Mouse (Mus musculus) forebrain, embryonic 11.5 days (tissue): ENCODE results near the gene Col24a1. TPM values are rescaled to one million over a fixed set of nuclear protein-coding genes. Genes with fewer than 3 reads are reported as not detected.

Experiments
- ATAC-seq: fragments of 200-750 bp; cut with Nextera tagmentation; replicated peaks from 2 replicates; pipeline ENCODE4 v1.8.0; 2017; ENCODE audit warnings: moderate TSS enrichment; ENCODE audit not compliant: low FRiP score
- DNase-seq: peaks from one replicate; pipeline ENCODE4 v3.0.0-alpha.2; 2017; ENCODE audit warnings: low spot score
- H3K27ac ChIP-seq: fragments of 300-500 bp; sonication (generic); 2 replicates; pipeline ENCODE4 v1.5.1; 2014; ENCODE audit warnings: low read depth, low read length
- H3K27me3 ChIP-seq: fragments of 300-500 bp; sonication (generic); 2 replicates; pipeline ENCODE4 v1.6.1; 2014; ENCODE audit warnings: mild to moderate bottlenecking, low read length, mixed read lengths; ENCODE audit not compliant: control insufficient read depth, insufficient read depth
- H3K36me3 ChIP-seq: fragments of 300-500 bp; sonication (generic); 2 replicates; pipeline ENCODE4 v1.6.1; 2014; ENCODE audit warnings: mild to moderate bottlenecking, low read length, moderate library complexity, mixed read lengths; ENCODE audit not compliant: control insufficient read depth, insufficient read depth
- H3K4me1 ChIP-seq: fragments of 300-500 bp; sonication (generic); replicated peaks from 2 replicates; pipeline ENCODE4 v1.6.1; 2014; ENCODE audit warnings: low read length, mixed read lengths; ENCODE audit not compliant: control insufficient read depth, insufficient read depth
- H3K4me2 ChIP-seq: fragments of 300-500 bp; sonication (generic); 2 replicates; pipeline ENCODE4 v1.6.1; 2014; ENCODE audit warnings: low read depth, mild to moderate bottlenecking, low read length, moderate library complexity, mixed read lengths; ENCODE audit not compliant: severe bottlenecking
- H3K4me3 ChIP-seq: fragments of 300-500 bp; sonication (generic); 2 replicates; pipeline ENCODE4 v1.5.1; 2014; ENCODE audit warnings: low read depth, low read length
- H3K9ac ChIP-seq: fragments of 300-500 bp; sonication (generic); 2 replicates; pipeline ENCODE4 v1.6.1; 2014; ENCODE audit warnings: low read length
- H3K9me3 ChIP-seq: fragments of 300-500 bp; sonication (generic); 2 replicates; pipeline ENCODE4 v1.6.1; 2016; ENCODE audit warnings: low read length, mixed read lengths; ENCODE audit not compliant: control insufficient read depth
- WGBS: fragments of 180-500 bp; shearing (Covaris S2); extraction: QIAGEN DNeasy Blood & Tissue Kit; methylation state at CpG from one replicate; pipeline ENCODE4 v1.1.7; 2014; 5-methylcytosine and 5-hydroxymethylcytosine counted together
- polyA plus RNA-seq: library from polyadenylated mRNA; unstranded; fragments of >200 nt; fragmentation: Nextera tagmentation; extraction: Ambion mirVana; gene quantifications from 2 replicates; pipeline ENCODE4 v1.2.1, GENCODE M21; 2014

The Col24a1 gene
- polyA plus RNA-seq, 1 experiment from 2014 or later, result 0.61 TPM

DNA sequence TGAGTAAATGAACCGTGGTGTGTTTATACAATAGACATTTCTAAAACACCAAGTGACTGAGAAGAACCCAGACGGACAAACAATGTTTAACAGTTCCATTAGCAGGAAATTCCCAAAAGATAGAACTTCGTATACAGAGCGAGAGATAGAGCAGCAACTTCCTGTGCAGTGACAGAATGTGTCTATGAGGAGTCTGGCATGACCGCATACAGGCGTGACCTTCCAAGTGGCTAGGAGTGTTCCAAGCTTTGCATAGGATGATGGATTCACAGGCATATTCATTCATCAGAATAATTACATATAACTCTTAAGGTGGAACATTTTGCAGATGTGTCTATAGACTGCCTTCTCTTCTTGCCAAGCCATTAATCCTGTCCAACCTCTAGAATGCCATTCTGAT is 18.1 kb upstream of the Col24a1 start:
- 92% methylated on average over 6 of the region's 6 CpGs for WGBS
- Histone ChIP-seq H3K4me3 (no peak overlapping the region), H3K27me3 (no peaks in the 10 kb centered on the region), H3K9me3 (no peaks in the 10 kb centered on the region), H3K36me3 (no peaks in the 10 kb centered on the region), H3K4me1 (no peaks in the 10 kb centered on the region), H3K4me2 (no peak overlapping the region), H3K27ac (no peak overlapping the region), H3K9ac (no peak overlapping the region)
- ATAC-seq (no peak), DNase-seq (no peak)

DNA sequence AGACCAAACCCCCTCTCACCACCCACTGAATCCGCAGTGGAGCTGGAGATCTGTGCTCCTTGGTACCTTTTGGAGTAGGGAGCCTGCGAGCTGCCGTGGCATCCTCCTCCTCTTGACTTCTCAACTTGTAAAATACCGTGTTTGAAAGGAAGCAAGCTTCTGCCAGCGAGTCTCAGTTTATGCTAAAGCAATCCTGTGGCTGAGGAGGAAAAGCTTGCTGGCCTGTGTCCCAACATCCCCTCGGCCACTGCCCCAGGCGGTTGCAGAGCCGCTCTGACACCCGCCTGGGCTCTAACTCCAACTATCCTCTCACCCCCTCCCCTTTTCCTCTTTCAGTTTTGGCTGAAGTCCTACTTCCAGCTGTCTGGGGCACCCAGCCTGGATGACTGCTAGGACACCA is 935 bp downstream of the Col24a1 start:
- Histone ChIP-seq H3K36me3 (no peaks in the 10 kb centered on the region), H3K4me2 (peak overlapping the region; percentile 76), H3K4me3 (peak overlapping the region; percentile 31), H3K4me1 (peaks cover 3% of the 10 kb centered on the region; the same call in 1 of the 2 replicates), H3K9ac (peak overlapping the region; percentile 49), H3K9me3 (no peaks in the 10 kb centered on the region), H3K27me3 (no peaks in the 10 kb centered on the region), H3K27ac (no peak overlapping the region)
- DNase-seq (peak; percentile 54), ATAC-seq (no peak; the same call in 1 of the 2 replicates)
- WGBS, result 5% methylated on average over 9 of the region's 9 CpGs

- H3K36me3 ChIP-seq, result no peaks in the 10 kb centered on the region
- H3K4me3 ChIP-seq, result no peak overlapping the region; the same call in 1 of the 2 replicates
- peaks cover 3% of the 10 kb centered on the region; the same call in 1 of the 2 replicates for H3K4me1 ChIP-seq
- WGBS, result 80% methylated on average over 12 of the region's 12 CpGs
- H3K27ac ChIP-seq, result no peak overlapping the region
- DNase-seq (no peak), ATAC-seq (no peak)
- no peaks in the 10 kb centered on the region for H3K9me3 ChIP-seq
- H3K9ac ChIP-seq, result no peak overlapping the region
- H3K4me2 ChIP-seq, result peak overlapping the region; percentile 76; the same call in 1 of the 2 replicates
- H3K27me3 ChIP-seq, result no peaks in the 10 kb centered on the region
Observed at GRCm38 (mm10) chr3:145293623-145294307, 1.5 kb downstream of the Col24a1 start.

DNA sequence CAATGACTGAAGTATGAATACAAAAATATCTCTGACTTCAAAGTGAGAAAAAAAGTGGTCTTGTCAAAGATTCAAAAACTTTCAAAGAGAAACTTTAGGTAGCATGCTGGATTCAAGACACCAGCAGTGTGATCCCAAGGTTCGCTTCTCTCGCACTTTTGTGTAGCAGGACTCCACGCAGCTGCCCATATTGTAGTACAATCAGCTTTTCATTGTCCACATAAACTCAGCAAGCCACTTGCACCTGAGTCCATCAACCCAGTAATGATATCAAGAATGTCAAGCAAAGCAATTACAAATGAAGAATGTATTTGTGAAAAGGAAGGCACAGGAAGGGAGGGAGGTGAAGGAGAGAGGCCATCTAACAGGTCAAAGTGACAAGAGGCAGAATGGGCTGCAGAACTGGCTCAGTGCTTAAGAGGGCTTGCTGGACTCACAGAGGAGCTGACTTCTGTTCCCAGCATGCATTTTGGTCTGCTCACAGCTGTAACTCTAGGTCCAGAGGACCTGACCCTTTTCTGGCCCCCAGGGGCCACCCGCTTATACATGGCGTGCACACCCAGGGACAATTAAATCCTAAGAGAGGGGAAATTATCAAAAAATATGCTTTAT is 7.8 kb downstream of the Col24a1 start:
- Histone ChIP-seq H3K4me2 (no peak overlapping the region), H3K9me3 (no peaks in the 10 kb centered on the region), H3K36me3 (no peaks in the 10 kb centered on the region), H3K9ac (no peak overlapping the region), H3K4me1 (no peaks in the 10 kb centered on the region), H3K27ac (no peak overlapping the region), H3K4me3 (no peak overlapping the region), H3K27me3 (no peaks in the 10 kb centered on the region)
- 88% methylated on average over 5 of the region's 5 CpGs for WGBS
- ATAC-seq (no peak), DNase-seq (no peak)

DNA sequence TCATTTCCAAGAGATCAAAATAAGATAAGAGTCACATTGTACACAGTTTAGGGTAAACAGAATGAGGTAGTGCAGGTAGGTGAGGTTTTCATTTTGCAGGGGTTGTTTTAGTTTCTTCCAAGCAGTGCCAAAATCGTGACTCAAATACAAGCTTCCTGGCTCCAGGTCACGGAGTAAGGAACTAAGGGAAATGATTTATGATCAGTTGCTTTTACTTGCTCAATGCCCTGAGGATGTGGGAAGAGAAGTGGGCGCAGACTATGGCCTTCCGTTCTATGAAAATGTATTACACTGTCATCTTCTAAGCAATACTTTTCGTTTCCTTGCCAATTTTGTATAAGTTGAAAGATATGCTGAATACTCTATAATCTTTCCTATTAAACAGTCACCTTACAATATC is 13.0 kb downstream of the Col24a1 start:
- no peak for ATAC-seq
- 85% methylated on average over 5 of the region's 5 CpGs for WGBS

DNA sequence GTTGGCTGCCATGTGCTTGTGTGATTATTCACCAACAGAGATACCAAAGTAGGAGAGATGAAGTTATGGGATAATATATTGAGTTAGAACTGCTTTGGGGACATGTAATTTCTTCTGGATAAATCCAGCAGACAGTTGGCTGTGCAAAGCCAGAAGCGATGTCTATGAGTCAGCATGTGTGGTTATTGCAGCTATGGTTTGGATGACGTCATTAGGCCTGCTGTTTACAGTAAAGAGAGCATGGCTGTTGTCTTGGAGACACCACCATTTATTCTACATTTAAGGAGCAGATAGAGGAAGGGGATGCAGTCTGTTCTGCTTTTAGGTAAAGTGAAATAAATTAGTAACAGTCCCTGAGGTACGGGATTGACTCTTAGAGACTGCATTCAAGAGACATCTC is 14.9 kb downstream of the Col24a1 start:
- Histone ChIP-seq H3K36me3 (no peaks in the 10 kb centered on the region), H3K27me3 (no peaks in the 10 kb centered on the region), H3K4me2 (no peak overlapping the region), H3K9me3 (no peaks in the 10 kb centered on the region), H3K27ac (no peak overlapping the region), H3K4me3 (no peak overlapping the region), H3K4me1 (no peaks in the 10 kb centered on the region), H3K9ac (no peak overlapping the region)
- DNase-seq (no peak), ATAC-seq (no peak)
- 92% methylated on average over 3 of the region's 3 CpGs for WGBS

More for the DNA sequence above, 13.0 kb downstream of the Col24a1 start:
- H3K4me1 ChIP-seq, result no peaks in the 10 kb centered on the region
- no peaks in the 10 kb centered on the region for H3K27me3 ChIP-seq
- no peak for DNase-seq
- H3K9me3 ChIP-seq, result no peaks in the 10 kb centered on the region
- H3K4me2 ChIP-seq, result no peak overlapping the region
- H3K9ac ChIP-seq, result no peak overlapping the region
- H3K4me3 ChIP-seq, result no peak overlapping the region
- H3K27ac ChIP-seq, result no peak overlapping the region
- no peaks in the 10 kb centered on the region for H3K36me3 ChIP-seq

GRCm38 (mm10) chr3:145320587-145321274 is 28.5 kb downstream of the Col24a1 start:
- H3K36me3 ChIP-seq, result no peaks in the 10 kb centered on the region
- no peaks in the 10 kb centered on the region for H3K9me3 ChIP-seq
- H3K4me1 ChIP-seq, result no peaks in the 10 kb centered on the region
- ATAC-seq (no peak), DNase-seq (no peak)
- WGBS, result 67% methylated on average over 14 of the region's 14 CpGs
- no peak overlapping the region for H3K9ac ChIP-seq
- H3K27me3 ChIP-seq, result no peaks in the 10 kb centered on the region
- H3K4me2 ChIP-seq, result no peak overlapping the region
- no peak overlapping the region for H3K27ac ChIP-seq
- no peak overlapping the region for H3K4me3 ChIP-seq

DNA sequence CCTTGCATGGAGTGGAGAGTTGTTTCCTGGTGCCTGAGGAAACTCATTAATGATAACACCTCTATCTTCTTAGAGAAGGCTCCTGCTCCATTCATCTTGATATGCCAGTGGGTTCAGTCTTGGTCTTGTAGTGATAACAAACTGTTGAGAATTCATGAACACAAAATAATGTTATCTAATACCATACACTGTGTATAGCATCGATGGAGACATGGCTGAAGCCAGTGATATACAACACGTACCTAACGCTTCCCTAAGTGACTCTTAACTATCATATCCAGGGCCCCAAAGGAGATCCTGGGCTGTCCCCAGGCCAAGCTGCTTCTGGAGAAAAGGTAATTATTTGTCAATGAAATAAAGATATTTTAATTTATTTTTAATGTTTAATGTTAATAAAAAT is 33.1 kb downstream of the Col24a1 start:
- Histone ChIP-seq H3K27ac (no peak overlapping the region), H3K27me3 (no peaks in the 10 kb centered on the region), H3K4me1 (no peaks in the 10 kb centered on the region), H3K9me3 (no peaks in the 10 kb centered on the region), H3K4me2 (no peak overlapping the region), H3K9ac (no peak overlapping the region), H3K4me3 (no peak overlapping the region), H3K36me3 (no peaks in the 10 kb centered on the region)
- DNase-seq (no peak), ATAC-seq (no peak)
- WGBS, result 92% methylated on average over 3 of the region's 3 CpGs
